Mouse (Mus musculus): ENCODE data around the gene Rin2.
"Not testable (repeated sequence)": the region's sequence is repeated elsewhere in the genome, so short reads cannot be mapped to it uniquely, and the experiment has no call there.

The Rin2 gene

DNA sequence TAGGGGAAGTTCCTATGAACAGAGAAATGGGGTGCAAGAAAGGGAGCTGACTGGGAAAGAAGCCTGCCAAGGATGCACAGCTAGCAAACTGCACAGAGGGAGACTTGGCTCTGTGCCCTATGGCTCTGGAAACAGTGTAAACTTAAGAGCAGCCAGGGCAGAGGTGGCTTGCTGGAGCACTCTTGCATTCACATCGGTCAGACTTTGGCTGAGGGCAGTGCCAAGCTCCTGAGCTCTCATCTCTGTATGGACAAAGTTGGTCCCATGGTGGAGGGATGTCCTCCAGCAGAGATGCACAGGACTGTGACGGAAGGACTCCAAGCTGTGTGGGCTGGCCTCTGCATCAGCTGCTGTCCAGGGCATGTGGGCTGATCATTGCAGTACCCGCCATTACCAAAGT lies 8.5 kb downstream of the Rin2 start:
- DNase-seq (ENCODE audit: low read depth, low spot score): no peak

DNA sequence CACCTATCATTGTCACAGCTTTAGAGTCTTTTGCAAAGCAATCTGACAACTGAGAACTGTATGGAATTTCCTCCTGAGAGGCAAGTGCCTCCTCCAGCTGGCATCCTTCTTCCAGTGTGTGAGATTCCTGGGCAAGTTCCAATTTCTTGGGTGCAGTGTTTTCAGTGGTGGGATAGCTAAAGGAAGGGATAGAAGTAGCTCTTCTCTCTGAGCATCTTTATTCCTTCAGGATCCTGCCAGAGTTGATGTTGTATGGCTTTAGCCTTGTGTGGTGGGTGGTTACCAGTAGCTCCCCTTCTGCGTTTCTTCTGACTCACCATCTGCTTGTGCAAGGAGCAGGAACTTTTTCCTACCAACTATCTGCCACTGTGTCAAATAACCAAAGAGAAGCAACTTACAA lies 9.1 kb downstream of the Rin2 start:
- no peak for DNase-seq (ENCODE audit: low read depth, low spot score)

DNA sequence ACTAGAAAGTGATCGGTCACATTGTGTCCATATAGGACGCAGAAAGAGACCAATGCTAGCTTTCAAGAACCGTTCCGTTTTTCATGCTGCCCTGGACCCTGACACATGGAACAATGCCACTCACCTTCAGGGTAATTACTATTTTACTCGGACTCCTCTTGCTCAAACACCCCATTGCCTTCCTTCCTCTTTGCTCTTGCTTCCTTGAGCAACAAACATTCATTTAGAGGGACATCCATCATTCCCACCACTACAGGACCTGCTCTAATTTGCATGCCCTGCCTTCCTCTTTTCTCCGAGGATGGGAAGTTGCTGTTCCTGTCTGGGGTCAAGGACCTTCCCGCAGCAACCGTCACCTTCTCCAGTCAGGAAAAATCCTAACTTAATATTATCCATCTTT lies 9.9 kb downstream of the Rin2 start:
- no peak for DNase-seq (ENCODE audit: low read depth, low spot score)

DNA sequence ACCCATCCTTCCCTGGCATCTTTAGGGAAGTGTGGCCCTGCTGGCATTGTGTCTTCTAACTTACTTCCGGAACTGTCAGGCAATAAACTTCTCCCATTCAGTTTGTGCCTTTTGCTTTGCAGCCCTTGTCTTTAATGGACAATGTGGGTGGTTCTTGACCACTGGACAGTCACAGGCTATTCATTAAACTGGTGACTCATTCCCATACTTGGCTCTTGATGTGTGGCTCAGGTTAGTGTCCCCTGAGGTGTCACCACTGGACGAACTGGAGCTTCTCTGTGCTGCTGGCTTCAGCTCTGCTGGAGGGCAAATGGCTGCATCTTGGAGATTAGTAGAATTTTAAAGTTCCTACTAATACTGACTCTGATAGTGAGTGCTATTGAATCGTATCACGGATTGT lies 11.0 kb downstream of the Rin2 start:
- no peak for DNase-seq (ENCODE audit: low read depth, low spot score)

DNA sequence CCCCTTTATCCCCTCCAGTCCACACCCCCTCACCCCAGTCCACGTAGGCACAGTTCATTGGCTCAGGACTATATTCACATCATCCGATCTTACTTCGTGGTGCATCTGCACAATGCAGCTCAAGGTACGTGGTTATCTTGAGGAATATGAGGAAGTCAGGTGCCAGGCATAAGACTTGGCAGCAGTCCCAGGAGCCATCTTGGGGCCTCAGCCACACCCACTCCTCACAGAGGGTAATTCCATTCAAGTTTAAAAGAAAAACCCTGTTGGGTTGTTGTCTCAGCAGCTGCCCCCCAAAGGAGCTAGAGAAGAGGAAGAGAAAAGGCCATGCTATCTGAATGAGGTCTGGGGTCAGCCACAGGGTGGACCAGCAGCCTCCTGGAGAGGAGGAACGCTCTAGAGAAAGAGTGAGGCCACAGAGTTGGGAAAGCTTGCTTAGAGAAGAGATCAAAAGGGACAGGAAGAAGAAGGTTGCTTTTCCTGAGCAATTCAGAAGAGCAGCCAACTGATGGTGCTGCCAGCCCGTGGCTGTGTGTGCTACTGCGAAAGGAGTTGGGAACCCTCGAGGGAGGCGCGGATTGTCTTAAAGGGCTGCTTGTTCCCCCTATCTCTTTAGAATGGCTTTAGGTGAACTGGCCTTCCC lies 16.5 kb downstream of the Rin2 start:
- DNase-seq (ENCODE audit: low read depth, low spot score): no peak

DNA sequence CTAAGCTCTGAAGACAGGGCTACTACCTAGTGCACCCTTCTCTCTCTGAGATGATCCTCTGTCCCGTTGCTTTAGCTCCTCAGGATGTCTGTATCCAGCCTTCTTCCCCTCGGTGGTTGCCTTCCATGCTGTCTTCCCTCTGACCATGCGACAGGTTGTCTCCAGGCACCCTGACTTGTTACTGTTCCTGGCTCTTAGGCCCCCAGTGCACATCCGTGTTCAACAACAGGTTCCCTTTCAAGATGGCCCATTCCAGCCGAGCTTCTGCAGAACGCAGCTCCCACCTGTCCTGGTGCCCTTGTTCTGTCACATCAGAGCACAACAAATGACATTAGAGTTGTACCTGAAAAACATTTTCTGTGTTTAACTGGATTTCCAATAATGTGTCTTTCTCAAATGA lies 22.1 kb downstream of the Rin2 start:
- DNase-seq (ENCODE audit: low read depth, low spot score): no peak

DNA sequence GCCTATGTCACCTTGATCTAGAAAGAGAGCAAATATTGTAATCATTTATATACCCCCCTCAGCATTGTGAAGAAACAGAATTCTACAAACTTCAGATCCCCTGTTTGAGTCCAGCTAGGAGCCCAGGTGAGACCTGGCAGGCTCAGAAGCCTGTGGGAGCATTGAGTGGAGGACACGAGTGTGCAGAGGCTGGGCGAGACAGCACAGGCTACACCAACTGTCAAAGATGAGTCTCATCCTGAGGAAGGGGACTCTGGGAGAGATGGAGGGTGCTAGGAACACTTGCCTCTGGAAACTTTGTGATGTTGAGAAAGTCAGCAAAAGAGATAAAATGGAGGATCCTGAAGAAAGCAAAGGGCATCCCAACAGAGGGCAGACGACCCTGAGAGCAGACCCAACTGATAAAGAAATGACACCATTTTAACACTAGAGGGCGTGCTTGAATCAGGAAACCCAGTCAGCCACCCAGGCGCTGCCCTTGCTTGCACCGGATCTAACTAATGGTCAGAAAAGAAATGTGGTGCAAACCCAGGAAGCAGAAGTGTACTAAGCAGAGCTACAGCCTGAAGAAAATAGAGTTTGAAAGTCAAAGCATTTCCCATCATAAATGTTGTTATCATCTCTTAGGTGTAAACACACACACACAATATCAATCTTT lies 24.5 kb downstream of the Rin2 start:
- DNase-seq (ENCODE audit: low read depth, low spot score): peak; percentile 14

DNA sequence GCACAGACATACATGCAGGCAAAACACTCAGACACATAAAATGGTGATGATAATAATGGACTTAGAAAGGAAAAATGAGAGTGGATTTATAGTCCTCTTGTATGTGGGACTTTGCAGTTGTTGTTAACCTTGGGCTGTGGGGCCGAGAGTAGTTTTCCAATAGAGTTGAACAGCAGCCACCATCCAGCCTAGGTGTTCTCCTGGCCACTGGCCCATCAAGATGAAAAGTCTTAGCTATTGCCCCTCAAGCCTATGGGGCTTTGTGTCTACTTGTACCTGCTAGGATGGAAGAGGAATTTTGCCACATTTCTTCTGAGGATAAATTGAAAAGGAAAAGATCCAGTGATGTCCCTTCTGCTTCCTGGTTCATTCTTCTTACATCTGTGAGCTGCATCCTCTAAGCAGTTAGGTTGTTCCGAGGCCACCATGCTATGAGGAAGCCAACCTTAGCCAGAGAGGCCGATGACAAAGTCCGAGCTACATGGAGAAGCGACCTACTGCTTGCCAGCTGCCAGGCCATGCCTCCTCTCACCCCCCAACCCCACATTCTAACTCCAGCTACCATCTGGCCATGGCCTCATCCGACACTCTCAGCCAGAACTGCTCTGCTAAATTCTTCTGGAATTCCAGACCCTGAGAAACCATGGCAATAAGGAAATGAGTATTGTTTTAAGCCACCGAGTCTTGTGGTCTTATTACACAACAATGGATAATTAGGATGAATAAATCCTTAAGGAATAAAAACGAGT lies 25.4 kb downstream of the Rin2 start:
- DNase-seq (ENCODE audit: low read depth, low spot score): no peak

DNA sequence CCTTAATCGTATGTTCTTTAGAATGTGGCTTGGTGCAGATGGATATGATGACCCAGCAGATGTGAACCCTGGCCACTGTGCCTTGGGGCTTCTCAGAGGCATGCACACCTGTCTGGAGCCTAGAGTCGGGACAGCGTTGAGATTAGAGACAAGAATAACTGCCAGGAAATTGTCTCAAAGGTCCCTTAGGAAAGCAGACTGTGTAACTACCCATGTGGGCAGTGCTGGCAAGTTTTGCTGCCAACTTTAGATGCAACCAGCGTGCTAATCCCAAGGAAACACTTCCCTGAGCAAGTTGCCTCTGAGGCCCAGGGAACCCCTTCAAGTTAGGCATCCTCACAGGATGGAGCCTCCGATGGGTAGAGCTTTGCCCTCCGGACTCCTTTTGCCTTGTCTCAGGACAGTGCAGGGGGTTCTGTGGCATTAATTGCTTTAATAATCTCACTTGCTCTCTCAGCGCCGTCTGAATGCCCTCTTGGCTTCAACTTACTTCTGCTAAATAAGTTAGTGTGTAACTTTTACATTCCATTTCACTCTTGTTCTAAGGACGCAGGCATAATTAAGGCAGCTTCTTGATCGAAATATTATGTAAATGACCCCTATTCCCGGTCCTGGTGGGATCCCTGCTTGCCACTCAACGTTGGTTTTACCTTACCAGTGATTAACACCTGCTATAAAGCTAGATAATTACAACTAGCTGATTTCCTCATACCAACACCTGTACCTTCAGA lies 26.8 kb downstream of the Rin2 start:
- no peak for DNase-seq (ENCODE audit: low read depth, low spot score)

DNA sequence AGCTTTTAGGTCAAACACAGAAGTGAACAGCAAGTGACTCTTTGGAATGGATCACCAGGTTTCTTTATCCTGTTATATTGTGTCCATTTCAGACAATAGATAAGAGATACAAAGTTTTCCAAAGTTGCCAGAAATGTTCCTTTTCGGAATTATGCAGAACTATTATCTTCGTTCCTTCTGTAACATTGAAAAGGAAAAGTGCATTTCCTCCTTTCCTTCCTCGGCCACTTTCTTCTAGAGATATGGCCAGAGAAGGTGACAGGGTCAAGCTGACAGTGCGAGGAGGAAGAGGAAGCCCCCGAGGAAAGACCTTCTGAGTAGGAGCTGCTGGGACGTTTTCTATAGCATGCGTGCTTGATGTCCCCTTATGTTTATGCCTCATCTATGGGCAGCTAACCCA lies 29.7 kb downstream of the Rin2 start:
- DNase-seq (ENCODE audit: low read depth, low spot score): no peak

DNA sequence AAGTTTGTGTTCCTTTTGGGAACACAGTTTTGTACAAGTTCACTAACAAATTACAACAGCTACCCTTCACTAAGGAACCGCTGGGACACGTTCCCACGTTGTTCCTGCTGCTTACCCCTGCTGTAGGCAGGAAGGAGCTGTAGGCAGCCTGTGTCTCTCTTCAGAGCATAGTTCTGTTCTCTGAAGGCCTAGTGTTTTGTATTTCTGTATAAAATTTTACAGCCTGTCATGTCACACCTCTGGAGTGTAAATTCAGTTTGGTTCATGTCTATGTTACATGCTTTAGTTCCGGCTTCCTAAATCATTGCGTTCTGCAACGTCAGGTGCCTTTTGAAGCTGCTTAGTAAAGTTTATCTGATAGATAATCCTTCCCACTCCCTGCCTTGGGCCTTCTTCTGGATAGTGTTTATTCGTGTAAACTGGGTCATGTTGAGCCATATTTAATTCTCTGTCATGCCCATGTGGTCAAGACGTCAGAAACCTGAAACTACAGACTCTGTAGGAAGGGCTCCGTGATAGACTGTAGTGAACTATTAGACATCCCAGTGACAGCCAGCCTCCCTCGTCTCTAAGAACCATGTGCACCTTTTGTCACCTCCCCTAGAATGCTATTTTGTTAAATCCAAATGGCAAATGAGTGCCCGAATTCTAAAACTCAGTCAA lies 34.8 kb downstream of the Rin2 start:
- no peak for DNase-seq (ENCODE audit: low read depth, low spot score)

DNA sequence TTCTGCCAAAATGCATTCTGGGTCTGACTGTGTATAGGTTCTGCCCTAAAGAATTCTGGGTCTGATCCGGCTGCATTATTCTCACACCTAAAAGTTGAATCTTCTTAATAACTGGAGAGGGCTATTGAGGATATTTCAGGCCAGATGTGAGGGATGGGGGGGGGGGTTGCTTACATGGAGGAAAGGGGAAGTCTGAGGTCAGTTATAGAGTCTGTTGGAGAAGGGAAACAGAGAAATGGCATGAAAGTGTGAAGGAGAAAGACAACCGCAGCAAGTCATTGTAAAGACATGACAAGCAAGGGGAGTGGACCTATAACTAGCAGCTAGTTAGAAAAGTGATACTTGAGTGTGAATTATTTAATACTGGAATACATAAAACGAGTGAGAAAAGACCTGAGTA lies 36.5 kb downstream of the Rin2 start:
- DNase-seq (ENCODE audit: low read depth, low spot score): no peak

DNA sequence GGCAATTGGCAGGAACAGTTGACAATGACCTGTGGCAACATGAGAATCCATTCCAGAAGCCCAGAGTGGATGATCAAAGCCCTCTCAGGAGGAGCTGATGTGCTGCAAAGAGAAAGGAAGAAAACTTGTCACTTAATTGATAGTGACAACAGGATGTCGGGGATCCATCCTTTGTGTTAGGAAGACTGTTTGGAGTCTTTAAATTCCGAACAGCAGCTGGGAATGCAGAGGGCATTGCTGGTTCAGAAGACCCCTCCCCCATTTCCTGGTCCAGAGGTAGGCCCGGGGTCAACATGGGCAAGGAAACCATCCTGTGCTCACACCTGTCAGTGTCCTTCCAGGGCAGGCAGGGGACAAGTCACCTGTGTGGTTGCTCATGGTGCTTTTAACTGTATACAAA lies 37.0 kb downstream of the Rin2 start:
- DNase-seq (ENCODE audit: low read depth, low spot score): no peak

DNA sequence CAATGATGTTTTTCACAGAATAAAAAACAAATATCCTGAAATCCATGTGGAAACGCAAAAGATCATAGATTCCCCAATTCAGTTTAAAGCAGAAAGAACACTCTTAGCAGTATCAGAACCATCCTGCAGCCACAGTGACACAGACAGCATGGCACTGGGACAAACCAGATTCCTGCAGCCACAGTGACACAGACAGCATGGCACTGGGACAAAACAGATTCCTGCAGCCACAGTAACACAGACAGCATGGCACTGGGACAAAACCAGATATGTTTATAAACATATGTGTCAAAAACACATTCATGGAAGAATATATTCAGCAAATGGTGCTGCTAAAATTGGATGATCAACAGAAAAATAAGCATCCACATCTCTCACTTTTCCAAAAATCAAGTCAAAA lies 42.5 kb downstream of the Rin2 start:
- DNase-seq (ENCODE audit: low read depth, low spot score): no peak

DNA sequence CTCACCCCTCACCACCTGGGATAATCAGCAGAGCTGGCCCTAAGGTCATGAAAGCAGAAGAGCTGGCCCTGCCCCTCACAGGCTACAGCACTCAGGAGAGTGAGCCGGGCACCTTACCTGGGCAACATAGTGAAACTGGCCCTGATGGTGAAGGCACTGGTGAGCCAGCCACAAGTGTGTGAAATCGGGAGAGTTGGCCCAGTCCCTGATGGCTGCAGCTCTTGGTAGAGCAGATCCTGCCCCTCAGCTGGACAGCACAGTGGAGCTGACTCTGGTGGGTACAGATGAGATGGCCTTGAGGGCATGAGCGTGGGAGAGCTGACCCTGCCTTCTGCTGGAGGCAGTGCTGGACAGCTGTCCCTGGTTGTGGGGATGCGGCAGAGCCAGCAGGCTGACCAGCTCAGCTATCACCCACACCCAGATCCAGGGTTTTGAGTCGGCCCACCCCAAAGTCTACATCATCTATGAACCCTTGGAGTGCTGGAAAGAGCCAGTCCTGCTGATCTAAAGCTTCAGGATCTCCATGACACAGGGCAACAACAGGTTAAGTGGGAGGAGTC lies 43.7 kb downstream of the Rin2 start:
- no peak for DNase-seq (ENCODE audit: low read depth, low spot score)

DNA sequence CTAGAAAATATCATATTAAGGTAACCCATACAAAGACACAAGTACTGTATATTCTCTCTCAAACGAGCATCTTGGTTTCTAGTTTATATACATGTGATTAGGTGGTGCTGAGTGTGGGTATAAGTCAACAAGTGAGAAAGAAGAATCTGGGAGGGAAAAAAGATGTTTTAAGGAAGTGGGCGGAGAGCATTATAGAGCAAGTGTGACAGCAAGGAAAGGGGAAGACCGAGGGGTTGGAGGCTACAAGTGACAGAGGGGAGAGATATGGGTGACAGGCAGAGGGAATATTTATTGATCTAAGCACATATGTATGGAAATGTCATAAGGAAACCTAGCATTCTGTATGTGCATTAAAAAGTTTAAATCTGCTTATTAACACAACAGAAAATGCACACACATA lies 45.1 kb downstream of the Rin2 start:
- DNase-seq (ENCODE audit: low read depth, low spot score): no peak

DNA sequence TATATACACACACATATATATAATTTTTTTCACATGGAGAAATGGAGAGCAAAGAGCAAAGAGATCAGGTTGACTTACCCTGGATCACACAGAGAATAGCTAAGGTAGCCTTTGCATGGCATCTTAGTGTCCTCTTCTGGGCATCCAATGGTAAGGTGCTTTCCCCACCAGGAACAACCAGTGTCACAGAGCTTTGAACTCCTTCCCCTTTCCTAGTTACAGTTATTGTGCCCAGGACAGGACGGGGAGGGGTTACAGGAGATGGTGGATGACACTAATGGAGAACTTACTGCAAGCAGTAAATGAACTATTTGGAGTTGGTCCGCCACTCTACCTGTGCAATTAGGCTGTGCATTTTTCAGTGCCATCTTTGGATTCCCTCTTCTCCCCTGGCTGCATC lies 45.7 kb downstream of the Rin2 start:
- DNase-seq (ENCODE audit: low read depth, low spot score): no peak

DNA sequence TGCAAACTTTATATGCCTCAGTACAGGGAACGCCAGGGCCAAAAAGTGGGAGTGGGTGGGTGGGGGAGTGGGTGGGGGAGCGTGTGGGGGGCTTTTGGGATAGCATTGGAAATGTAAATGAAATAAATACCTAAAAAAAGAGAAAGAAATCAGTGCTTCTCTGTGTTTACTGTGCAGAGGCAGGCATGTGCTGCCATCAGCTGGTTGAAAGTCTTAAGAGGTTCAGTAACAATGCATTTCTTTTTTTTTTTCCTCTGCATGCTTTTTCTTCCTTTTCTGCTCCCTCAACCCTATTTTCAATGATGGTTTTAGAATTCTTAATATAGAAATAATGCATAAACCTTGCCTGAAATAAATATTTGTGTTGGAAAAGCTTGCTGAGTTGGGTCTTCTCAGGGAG lies 47.3 kb downstream of the Rin2 start:
- DNase-seq (ENCODE audit: low read depth, low spot score): not testable (repeated sequence)

DNA sequence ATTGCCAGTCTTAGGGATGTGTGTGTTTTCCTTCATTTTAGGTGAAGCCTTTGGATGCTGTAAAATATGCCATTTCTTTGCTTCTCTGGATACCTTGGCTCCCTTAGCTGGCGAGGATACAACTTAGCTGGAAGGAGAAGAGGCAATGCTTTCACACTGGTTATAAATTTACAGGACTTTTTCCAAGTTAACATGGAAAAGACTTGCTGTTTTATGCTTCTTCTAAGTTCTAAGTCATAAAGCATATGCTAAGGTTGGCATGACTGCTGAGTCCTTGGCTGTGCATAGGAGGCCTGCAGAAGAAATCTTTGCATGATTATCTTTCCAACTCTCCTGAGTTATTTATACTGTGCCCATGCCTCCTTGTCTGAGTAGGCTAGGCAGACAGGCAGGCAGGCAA lies 49.3 kb downstream of the Rin2 start:
- no peak for DNase-seq (ENCODE audit: low read depth, low spot score)

DNA sequence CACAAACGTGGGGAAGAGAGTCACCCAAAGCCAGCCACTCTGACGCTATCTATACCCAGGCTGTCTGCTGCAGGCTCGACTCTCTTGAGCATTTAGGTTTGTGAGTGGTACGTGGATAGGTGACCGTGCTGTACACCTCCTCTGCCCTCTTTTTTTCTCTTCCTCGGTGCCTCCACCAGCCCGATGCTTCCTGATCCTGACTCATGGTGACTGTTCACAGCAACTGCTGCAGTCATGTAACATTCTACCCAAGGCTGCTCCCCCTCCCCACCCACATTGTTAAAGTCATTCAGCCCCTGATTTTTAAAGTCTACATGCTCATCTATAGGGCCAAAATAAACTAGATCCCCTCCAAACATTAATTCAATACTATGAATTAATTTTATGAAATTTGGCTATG lies 54.4 kb downstream of the Rin2 start:
- no peak for DNase-seq (ENCODE audit: low read depth, low spot score)

DNA sequence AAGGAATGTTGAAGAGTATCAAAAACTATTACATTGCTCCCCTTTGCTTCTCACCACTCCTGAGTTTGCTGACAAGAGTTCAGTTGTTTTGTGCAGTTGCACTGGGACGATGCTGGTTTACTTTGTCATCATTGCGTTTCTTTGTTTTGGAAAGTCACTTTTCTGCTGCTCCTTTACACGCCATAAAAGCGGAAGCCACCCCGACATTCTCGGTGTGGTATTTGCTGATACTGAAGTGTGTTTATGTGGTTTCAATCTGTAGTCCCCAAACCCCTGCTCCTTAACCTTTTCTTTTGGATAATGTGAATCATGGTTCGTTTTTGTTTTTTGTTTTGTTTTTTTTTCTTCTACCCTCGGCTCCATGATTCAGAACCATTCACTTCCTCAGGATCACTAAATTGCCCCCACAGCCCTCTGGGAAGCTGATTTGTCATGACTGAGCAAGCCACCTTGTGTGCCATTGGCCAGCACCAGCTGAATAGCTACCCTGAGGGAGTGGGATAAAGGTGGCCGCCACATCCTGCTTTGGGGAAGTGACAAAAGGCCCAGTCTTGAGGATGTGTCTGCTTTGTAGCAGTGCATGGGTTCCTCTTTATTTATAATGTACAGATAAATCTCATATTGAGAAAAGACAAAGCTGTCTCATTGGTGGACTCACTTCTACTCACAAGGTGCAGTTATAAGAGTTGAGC lies 55.3 kb downstream of the Rin2 start:
- DNase-seq (ENCODE audit: low read depth, low spot score): no peak
